Mouse (Mus musculus) liver, embryonic 13.5 days (tissue): ENCODE data around the gene Car7. TPM values are rescaled to one million over a fixed set of nuclear protein-coding genes. Genes with fewer than 3 reads are reported as not detected.
A peak's percentile ranks its signal among the peaks of the same experiment; 100 is the strongest.

ENCODE experiments used
- ATAC-seq: fragments of 200-750 bp; cut with Nextera tagmentation; 2 replicates; pipeline ENCODE4 v1.8.0; 2017; ENCODE audit warnings: low read depth, mild to moderate bottlenecking, moderate number of reproducible peaks, moderate library complexity
- DNase-seq: peaks from one replicate; pipeline ENCODE4 v3.0.0; 2022
- H3K27ac ChIP-seq: fragments of 300-500 bp; sonication (generic); 2 replicates; pipeline ENCODE4 v1.5.1; 2015; ENCODE audit warnings: moderate library complexity, mild to moderate bottlenecking, inconsistent platforms
- H3K27me3 ChIP-seq: fragments of 300-500 bp; sonication (generic); 2 replicates; pipeline ENCODE4 v1.6.1; 2015; ENCODE audit warnings: mild to moderate bottlenecking, inconsistent platforms
- H3K36me3 ChIP-seq: fragments of 300-500 bp; sonication (generic); 2 replicates; pipeline ENCODE4 v1.6.1; 2015; ENCODE audit warnings: mild to moderate bottlenecking, inconsistent platforms
- H3K4me1 ChIP-seq: fragments of 300-500 bp; sonication (generic); replicated peaks from 2 replicates; pipeline ENCODE4 v1.6.1; 2015; ENCODE audit warnings: inconsistent platforms
- H3K4me2 ChIP-seq: fragments of 300-500 bp; sonication (generic); 2 replicates; pipeline ENCODE4 v1.6.1; 2015; ENCODE audit warnings: inconsistent platforms, mild to moderate bottlenecking, moderate library complexity
- H3K4me3 ChIP-seq: fragments of 300-500 bp; sonication (generic); replicated peaks from 2 replicates; pipeline ENCODE4 v1.5.1; 2015; ENCODE audit warnings: mild to moderate bottlenecking, inconsistent platforms
- H3K9ac ChIP-seq: fragments of 300-500 bp; sonication (generic); 2 replicates; pipeline ENCODE4 v1.6.1; 2015; ENCODE audit warnings: mild to moderate bottlenecking, inconsistent platforms
- H3K9me3 ChIP-seq: fragments of 300-500 bp; sonication (generic); replicated peaks from 2 replicates; pipeline ENCODE4 v1.6.1; 2016; ENCODE audit warnings: inconsistent platforms
- WGBS: fragments of 180-500 bp; shearing (Covaris S2); methylation state at CpG from one replicate; pipeline ENCODE4 v1.1.7; 2015; ENCODE audit not compliant: insufficient replicate concordance; 5-methylcytosine and 5-hydroxymethylcytosine counted together
- polyA plus RNA-seq: library from polyadenylated mRNA; unstranded; fragments of >200 nt; fragmentation: Nextera tagmentation; extraction: Ambion mirVana; gene quantifications from 2 replicates; pipeline ENCODE4 v1.2.1, GENCODE M21; 2015

Car7 gene
- polyA plus RNA-seq, 1 experiment from 2014 or later: 4.2 TPM

GRCm38 (mm10) chr8:104595773-104596536, 61.5 kb downstream of the Car7 start:
- H3K4me2 ChIP-seq: peak overlapping the region; percentile 30
- no peak for DNase-seq
- WGBS: 66% methylated on average over 21 of the region's 21 CpGs

GRCm38 (mm10) chr8:104597656-104598055, 63.2 kb downstream of the Car7 start:
- no peak overlapping the region for H3K4me2 ChIP-seq
- H3K4me1 ChIP-seq: peaks cover 22% of the 10 kb centered on the region
- DNase-seq (no peak), ATAC-seq (no peak)
- H3K4me3 ChIP-seq: no peak overlapping the region
- 80% methylated on average over 6 of the region's 6 CpGs for WGBS
- H3K27me3 ChIP-seq: peaks cover 9% of the 10 kb centered on the region; the same call in 1 of the 2 replicates
- H3K9me3 ChIP-seq: no peaks in the 10 kb centered on the region
- no peak overlapping the region for H3K27ac ChIP-seq
- H3K9ac ChIP-seq: no peak overlapping the region
- H3K36me3 ChIP-seq: peaks cover 33% of the 10 kb centered on the region

More at GRCm38 (mm10) chr8:104595773-104596536, 61.5 kb downstream of the Car7 start:
- peak overlapping the region; percentile 26; the same call in 1 of the 2 replicates for H3K9ac ChIP-seq
- peaks cover 33% of the 10 kb centered on the region for H3K36me3 ChIP-seq
- H3K4me1 ChIP-seq: peaks cover 27% of the 10 kb centered on the region
- no peaks in the 10 kb centered on the region for H3K27me3 ChIP-seq
- H3K9me3 ChIP-seq: no peaks in the 10 kb centered on the region
- no peak overlapping the region for H3K27ac ChIP-seq
- no peak for ATAC-seq
- no peak overlapping the region for H3K4me3 ChIP-seq

GRCm38 (mm10) chr8:104598496-104598895, 64.0 kb downstream of the Car7 start:
- H3K4me3 ChIP-seq: no peak overlapping the region
- H3K9me3 ChIP-seq: no peaks in the 10 kb centered on the region
- ATAC-seq (no peak), DNase-seq (no peak)
- peaks cover 17% of the 10 kb centered on the region for H3K4me1 ChIP-seq
- 60% methylated on average over 6 of the region's 6 CpGs for WGBS
- no peak overlapping the region for H3K27ac ChIP-seq
- no peak overlapping the region for H3K4me2 ChIP-seq
- peaks cover 9% of the 10 kb centered on the region; the same call in 1 of the 2 replicates for H3K27me3 ChIP-seq
- H3K36me3 ChIP-seq: peaks cover 30% of the 10 kb centered on the region
- no peak overlapping the region for H3K9ac ChIP-seq

Other genes starting within 250 kb of the Car7 start
- gene Cmtm2a, start 241.5 kb upstream of the Car7 start, polyA plus RNA-seq: not detected in 2 replicates
- gene Gm45711, start 224.6 kb upstream of the Car7 start, polyA plus RNA-seq: not detected in 2 replicates
- gene Cmtm1, start 224.5 kb upstream of the Car7 start, polyA plus RNA-seq: not detected in 2 replicates
- gene Gm11020, start 213.1 kb upstream of the Car7 start, polyA plus RNA-seq: not detected in 2 replicates
- not detected in 2 replicates for gene Cmtm2b, start 212.5 kb upstream of the Car7 start, polyA plus RNA-seq
- 20.9 and 23.5 TPM in 2 replicates for gene Cmtm3, start 195.3 kb upstream of the Car7 start, polyA plus RNA-seq
- 0.40 and 0.56 TPM in 2 replicates for gene Cmtm4, start 138.9 kb upstream of the Car7 start, polyA plus RNA-seq
- 13.5 and 16.2 TPM in 2 replicates for gene Dync1li2, start 91.6 kb upstream of the Car7 start, polyA plus RNA-seq
- gene Terb1, start 24.8 kb upstream of the Car7 start, polyA plus RNA-seq: 0.03 TPM in 1 of 2 replicates, not detected in the other
- gene Nae1, start 52 bp upstream of the Car7 start, polyA plus RNA-seq: 43.1 and 49.9 TPM in 2 replicates
- 4.4 and 5.7 TPM in 2 replicates for gene Pdp2, start 56.8 kb downstream of the Car7 start, polyA plus RNA-seq
- not detected in 2 replicates for gene Cdh16, start 89.7 kb downstream of the Car7 start, polyA plus RNA-seq
- gene Rrad, start 96.6 kb downstream of the Car7 start, polyA plus RNA-seq: 0.75 and 0.82 TPM in 2 replicates
- 64.9 and 65.0 TPM in 2 replicates for gene Ciao2b, start 107.3 kb downstream of the Car7 start, polyA plus RNA-seq
- gene Ces2a, start 199.3 kb downstream of the Car7 start, polyA plus RNA-seq: 5.9 and 6.7 TPM in 2 replicates